Mouse (Mus musculus) left cerebral cortex, postnatal 4 days (tissue): ENCODE results near the gene Atp6v1g2. TPM values are rescaled to one million over a fixed set of nuclear protein-coding genes. Genes with fewer than 3 reads are reported as not detected.

Source experiments
- DNase-seq: peaks from one replicate; pipeline ENCODE4 v3.0.0-alpha.2; 2022
- intact Hi-C: fragments of 180-260 bp; cut with DNase I; formaldehyde crosslinking; loops from one replicate; pipeline ENCODE4 v1.15.1; 2025
- total RNA-seq, 2 experiments: library from RNA; stranded (reverse); gene quantifications; 2 replicates each; pipeline ENCODE4 v1.2.3; 2021

Atp6v1g2 gene
- total RNA-seq: 100 to 1,000 TPM; 122 to 142 TPM

DNA sequence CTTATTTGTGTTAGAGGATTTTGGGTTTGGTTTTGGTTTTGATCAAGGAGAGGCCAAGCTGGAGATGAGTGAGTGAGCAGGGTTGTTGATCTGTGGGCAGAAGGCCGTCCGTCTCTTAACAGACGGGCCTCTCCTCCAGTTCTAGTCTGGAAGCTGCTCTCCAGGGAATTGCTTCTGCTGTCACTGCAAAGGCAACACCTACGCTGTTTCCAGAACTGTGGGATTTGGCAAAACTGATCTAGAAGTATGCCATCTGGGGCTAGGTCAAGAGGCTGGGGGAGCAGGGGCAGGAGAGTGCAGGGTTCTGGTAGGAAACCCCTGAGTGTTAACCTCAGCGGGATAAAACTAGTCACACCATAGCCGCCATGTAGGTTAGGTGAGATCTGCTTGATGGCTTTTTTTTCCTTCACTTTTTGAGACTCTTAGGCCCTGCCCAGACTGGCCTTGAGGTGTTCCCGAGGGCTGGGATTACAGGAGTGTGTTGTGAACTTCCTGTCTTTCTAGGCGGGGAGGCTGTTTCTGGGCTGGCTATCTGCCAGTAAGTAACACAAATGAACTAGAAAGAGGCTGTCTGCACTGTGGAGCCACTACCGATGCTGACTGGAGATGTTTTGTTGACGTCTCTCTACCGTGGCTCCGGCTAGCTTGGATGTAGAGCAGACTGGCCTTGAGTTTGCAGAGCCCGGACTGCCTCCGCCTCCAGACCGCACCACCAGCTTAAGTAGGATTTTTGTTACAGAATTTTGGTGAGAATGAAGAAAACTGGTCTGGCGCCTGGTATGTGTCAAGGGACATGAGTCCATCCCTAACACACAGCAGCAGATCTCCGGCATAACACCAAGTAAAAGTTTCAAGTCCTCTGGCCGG is at the start of gene Atp6v1g2:
TSS of gene Atp6v1g2 (plus strand) at position 547 of the 867 bp plus-strand sequence.
- no peak for DNase-seq
- intact Hi-C loops: loop anchor here (5.0 kb wide), 1 partner anchor 66 kb away; no protein-coding TSS in a partner anchor

DNA sequence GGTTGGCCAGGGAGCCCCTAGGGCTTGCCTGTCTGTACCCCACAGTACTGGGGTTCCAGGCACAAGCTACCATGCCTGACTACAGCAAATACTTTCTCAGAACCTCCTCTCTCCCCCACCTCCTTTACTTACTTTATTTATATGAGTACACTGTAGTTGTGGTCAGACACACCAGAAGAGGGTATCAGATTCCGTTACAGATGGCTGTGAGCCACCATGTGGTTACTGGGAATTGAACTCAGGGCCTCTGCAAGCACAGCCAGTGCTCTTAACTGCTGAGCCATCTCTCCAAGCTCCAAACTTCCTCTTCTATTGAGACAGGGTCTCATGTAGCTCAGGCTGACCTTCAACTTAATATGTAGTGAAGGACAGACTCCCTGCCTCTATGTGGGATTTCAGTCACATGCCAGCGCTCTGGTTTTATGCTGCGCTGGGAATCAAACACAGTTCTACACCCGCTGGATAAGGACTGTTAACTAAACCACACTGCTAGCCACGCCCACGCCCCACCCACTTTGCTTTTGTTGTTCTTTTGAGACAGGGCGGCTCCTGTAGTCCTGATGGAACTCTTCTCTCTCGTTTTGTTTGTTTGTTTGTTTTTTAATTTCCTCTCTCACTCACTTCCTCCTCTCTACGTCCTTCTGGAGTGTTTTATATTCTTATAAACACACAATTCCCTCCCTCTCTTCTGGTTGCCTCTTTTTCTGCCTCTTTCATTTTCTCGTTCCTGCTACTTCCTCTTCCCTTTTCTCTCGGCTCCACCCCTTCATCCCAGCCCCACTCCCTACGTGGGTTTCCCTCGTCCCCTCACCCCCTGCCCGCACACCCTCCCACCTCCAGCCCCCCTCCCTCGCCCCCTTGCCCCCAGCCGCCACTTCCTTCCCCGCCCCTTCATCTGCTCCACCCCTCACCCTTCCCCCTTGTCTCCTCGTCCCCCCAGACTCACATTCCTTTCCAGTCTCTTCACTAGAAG is 47.5 kb upstream of the Atp6v1g2 start:
- intact Hi-C loops: no loop called here
- DNase-seq: peak; percentile 46

DNA sequence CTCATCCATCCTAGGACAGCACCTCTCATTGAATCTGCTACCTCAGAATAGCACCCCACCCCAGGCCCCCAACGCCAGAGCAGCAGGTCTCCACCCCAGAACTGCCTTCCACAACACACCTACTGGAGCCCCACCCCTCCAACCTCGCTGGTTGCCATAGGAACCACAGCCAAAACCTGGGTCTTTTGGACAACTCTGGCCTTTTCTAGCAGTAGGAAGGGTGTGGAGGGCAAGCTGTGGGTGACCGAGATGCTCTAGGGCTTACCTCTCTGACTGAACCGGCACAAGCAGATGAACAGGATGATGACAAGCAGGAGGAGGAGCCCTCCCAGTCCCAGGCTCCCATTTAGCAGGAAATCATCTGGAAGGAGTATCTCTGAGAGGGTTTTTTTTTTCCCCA is 46.8 kb upstream of the Atp6v1g2 start:
- peak; percentile 14 for DNase-seq
- intact Hi-C loops: no loop called here

DNA sequence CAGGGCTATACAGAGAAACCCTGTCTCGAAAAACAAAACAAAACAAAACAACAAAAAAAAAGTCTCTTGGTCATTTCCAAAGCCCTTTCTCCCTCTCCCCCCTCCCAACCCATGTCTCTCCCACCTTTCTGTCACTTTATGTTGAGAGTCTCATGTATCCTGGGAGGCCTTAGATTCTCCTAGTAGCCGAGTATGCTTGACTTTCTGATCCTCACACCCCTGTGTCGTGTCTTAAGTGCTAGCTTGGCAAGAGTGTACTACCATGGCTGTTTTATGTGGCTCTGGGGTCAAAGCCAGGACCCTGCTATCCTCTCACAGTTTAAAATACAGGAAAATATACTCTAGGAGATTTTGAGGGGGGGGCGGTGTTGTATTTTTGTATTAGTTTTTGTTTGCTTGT is 46.1 kb upstream of the Atp6v1g2 start:
- intact Hi-C loops: no loop called here
- DNase-seq: no peak

DNA sequence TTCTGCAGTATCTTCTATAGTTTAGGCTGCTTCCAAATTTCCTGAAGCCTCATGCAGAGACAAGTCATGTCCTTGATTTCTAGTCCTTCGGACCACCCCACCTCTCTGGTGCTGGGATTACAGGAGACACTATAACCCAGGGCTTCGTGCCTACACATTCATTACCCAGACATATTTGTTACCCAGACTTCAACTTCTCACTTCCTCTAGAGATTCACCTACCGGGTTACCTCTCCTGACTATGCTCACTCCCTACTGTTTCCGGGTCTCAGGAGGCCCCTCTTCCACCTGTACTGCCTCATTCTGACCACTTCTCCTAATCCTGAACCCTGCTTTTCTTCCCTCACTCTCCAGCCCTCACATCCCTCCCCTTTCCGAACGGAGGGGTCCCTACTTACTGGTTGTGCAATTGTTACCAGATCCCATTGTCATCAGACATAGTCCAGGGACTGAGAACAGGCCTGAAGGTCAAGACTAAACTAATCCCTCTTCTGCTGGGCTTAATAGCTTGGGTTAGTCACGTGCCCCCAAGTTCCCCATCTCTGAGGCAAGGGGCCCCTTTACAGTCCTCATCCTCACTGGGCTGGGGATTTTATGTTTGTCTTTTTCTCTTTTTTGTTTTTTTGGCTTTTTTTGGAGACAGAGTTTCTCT is 45.4 kb upstream of the Atp6v1g2 start, which contains the start of gene Lst1:
TSS of gene Lst1 (minus strand) at position 481 of the 652 bp plus-strand sequence.
- DNase-seq: no peak

DNA sequence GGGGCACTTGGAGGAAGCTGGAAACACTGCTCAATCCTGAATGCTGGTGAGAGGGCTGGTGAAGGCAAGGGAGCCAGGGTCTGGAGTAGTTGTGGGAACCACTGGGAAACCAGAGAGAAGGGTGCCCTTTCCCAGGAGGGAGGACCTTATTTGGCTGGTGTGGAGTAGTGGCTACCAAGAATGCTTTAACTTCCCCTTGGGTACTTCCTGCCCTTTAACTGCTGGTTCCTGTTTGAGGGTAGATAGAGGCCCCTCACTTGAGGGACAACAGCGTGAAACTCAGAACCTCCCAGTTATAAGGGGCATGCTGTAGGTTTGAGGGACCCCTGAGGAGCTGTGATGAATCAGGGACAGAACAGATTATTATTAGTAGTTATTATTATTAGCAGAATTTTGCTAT is 44.3 kb upstream of the Atp6v1g2 start:
- DNase-seq: no peak
- intact Hi-C loops: no loop called here

More for the DNA sequence above, 45.4 kb upstream of the Atp6v1g2 start, which contains the start of gene Lst1:
- intact Hi-C loops: no loop called here

DNA sequence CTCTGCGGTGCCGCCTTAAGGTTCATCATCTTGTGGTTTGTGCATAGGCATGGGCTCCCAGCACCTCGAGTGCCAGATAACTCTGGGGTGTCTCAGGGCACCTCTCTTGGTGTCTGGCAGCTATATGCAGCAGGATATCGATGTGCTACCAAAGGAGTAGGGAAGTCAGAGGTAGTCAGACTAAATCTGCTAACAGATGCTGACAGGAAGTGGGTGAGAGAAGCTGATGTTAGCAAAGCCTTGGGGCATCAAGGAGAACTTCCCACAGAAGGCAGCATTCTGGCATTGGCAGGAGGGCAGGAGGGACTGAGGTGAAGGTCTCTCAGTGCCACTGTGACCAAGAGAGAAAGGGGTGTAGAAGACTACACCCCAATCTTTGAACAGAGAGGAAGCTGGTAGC is 43.4 kb upstream of the Atp6v1g2 start:
- intact Hi-C loops: no loop called here
- no peak for DNase-seq

DNA sequence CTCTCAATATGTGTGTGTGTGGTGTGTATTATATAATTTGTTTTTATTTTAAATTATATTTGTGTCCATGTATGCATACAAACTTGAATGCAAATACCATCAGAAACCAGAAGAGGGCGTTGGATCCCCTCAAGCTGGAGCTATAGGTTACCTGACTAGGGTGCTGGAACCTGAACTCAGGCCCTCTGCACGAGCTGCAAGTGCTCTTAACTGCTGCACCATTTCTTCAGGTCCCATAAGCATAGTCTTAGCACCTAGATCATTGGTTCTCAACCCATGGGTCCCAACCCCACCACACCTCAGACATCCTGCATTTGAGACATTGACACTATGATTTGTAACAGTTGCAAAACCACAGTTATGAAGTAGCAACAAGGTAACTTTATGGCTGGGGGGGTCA is 41.7 kb upstream of the Atp6v1g2 start:
- no peak for DNase-seq
- intact Hi-C loops: no loop called here

DNA sequence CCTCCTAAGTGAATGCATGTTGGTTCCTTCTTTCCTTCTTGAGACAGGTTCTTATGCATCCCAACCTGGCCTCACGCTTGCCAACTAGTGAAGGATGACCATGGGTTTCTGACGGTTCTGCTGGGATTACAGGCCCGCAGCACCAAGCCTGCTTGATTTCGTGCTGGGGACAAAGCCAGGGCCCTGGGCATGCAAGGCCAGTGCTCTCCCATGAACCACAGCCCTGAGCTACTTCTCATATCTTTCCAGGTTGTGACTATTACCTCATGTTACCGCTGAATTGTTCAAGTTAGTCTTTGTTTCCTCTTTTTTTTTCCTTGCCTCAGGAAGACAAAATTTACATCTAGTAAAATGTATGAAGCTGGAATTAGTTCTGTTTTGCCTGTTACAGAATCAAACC is 40.5 kb upstream of the Atp6v1g2 start:
- intact Hi-C loops: no loop called here
- DNase-seq: no peak

DNA sequence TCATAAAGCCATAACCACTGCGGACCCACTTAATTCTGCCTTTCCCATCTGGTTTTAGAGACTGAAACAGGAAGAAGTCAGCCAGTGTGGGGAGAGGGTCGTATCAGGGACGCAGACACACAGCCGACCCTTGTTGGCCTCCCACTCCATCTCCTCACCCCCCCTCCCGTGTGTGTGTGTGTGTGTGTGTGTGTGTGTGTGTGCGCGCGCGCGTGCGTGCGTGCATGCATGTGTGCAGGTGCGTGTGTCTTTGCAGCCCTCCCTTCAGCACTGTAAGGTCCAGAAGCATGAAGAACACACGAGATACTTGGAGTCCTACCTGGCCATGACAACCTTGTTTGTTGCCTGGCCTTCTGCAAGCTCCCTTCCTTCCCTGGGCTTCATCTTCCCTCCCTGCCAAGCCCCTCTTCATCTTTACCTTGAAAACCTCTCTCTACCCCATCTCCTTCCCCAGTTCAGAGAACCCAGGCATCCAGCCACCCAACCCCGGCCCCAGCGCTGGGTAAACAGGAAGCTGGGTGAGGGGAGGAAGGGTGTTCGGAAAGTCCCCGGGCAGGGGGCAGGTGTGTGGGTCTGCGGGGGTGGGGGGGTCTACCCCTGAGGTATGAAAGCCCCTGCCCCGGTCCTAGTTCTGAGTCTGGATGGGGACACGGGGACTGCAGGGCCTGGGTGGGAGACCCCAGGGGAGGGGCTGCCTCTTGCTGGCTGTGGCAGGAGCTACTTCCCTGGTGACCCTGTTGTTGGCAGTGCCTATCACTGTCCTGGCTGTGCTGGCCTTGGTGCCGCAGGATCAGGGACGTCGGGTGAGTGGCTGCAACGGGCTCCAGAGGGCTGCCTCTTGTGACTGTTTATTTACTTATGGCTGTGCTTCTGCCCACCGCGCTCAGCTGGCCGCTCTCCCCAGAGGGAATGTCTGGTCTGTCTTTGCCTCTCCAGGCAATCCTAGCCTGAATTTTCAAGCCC is 39.3 kb upstream of the Atp6v1g2 start, which contains the start of gene Ltb:
TSS of gene Ltb (plus strand) at position 559 of the 963 bp plus-strand sequence.
- intact Hi-C loops: loop anchor here (2.0 kb wide), 1 partner anchor 27 kb away; no protein-coding TSS in a partner anchor
- no peak for DNase-seq

DNA sequence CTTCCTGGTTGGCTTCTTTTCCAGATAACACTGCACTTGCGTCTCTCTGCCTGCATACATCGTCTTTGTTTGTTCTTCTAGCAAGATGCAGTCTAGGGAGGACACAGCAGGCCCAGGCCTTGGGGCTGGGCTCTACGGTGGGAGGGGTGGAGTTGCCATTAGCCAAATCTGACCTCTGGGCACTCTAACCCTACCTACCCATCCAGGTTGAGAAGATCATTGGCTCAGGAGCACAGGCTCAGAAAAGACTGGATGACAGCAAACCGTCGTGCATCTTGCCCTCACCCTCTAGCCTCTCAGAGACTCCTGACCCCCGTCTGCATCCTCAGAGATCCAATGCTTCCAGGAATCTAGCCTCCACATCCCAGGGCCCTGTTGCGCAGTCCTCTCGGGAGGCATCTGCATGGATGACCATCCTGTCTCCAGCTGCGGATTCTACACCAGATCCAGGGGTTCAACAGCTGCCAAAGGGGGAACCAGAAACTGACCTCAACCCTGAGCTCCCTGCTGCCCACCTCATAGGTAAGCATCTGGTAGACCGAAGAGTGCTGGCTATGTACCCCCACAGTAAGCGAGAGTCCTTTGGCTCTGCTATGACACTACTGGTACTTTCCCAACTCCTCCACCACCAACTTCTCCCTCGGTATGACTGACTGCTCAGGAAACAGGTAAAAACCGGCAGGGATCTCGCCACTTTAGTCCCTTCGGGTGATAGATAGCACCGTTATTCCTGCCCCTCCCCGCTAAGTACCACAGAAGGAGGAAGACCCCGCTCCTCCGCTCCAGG is 38.4 kb upstream of the Atp6v1g2 start:
- DNase-seq: no peak
- intact Hi-C loops: loop anchor here (2.0 kb wide), 1 partner anchor 28 kb away; no protein-coding TSS in a partner anchor

DNA sequence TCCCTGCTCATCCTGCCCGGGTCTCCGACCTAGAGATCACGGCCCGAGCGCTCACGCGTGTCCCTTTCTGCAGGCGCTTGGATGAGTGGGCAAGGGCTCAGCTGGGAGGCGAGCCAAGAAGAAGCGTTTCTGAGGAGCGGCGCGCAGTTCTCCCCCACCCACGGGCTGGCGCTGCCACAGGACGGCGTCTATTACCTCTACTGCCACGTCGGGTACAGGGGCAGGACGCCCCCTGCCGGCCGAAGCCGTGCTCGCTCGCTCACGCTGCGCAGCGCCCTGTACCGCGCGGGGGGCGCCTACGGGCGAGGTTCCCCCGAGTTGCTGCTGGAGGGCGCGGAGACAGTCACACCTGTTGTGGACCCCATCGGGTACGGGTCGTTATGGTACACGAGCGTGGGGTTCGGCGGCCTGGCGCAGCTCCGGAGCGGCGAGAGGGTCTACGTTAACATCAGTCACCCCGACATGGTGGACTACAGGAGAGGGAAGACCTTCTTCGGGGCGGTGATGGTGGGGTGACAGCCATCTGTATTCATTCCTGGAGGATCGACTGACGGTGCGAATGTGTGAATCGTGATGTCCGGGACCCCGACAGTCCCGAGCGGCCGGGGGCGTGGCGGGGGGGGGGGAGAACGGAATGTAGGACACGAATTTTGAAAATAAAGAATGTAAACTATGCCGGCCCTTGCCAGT is 37.7 kb upstream of the Atp6v1g2 start:
- peak; percentile 78 for DNase-seq
- intact Hi-C loops: loop anchor here (2.0 kb wide), 1 partner anchor 29 kb away; no protein-coding TSS in a partner anchor

DNA sequence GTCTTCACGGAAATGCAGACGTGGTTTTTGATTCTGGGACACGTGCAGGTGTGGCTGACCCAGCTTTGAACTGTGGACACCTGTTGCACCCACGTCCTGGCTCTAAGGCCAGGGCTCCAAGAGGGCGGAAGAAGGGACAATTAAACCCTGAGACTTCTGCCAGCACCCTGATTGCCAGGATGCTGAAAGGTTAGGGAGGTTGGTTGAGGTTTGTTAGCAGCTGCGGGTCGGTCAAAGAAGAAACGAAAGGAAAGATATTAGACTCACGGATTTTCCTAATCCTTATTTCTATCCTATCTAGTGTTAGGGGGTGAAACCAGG is 37.2 kb upstream of the Atp6v1g2 start:
- intact Hi-C loops: no loop called here
- DNase-seq: no peak

DNA sequence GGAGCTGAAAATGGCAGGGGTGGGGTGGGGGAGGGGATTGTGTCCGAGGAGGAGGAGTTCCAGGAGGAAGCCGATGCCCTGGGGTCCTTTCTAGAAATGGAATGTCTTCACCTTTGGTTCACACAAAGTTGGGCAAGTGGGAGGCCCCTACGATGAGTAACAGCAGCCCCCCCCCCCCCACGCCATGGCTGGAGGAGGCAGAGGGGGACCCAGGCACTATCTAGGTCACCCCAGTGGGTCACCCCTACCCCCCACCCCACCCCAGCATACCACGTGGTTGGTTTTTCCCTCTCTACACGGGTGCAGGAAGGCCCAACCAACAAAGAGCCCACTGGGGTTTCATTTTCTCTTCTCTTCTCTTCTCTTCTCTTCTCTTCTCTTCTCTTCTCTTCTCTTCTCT is 36.3 kb upstream of the Atp6v1g2 start:
- intact Hi-C loops: no loop called here

DNA sequence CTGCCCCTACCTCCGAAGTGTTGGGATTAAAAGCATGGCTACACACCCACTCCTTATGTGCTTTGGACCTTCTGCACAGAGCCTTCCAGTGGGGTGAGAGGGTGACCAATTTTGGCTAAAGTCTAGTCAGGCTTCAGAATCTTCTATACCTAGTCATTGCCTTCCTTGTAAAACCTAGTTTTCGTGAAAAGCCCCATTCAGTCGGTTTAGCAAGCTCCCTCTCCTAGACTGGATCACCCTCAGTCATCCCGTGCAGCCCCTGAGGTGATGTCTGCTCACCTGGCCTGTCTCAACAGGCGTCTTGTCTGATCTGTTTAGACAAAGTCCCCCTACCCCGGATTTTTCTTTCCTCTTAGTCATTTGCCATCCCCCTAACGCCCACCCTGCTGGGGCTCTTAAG is 35.4 kb upstream of the Atp6v1g2 start:
- no peak for DNase-seq
- intact Hi-C loops: no loop called here

More for the DNA sequence above, 36.3 kb upstream of the Atp6v1g2 start:
- DNase-seq: no peak

DNA sequence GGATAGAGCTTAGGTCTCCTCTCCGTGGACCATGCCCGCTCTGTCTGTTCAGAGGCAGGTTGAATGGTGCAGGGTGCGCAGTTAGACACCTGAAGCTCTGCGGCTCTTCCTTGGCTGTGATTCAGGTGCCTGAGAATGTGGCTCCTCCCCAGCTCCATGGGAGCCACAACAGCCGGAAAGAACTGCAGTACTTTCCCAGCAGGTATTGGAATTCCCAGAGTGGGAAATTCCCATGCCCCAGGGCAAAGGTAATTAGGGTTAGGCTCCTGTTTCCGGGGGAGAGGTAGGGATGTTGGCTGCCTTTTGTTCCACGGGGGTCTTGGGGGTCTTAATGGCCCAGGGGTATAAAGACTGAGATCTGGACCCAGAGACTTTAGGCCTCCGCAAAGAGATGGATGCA is 34.5 kb upstream of the Atp6v1g2 start:
- intact Hi-C loops: no loop called here

DNA sequence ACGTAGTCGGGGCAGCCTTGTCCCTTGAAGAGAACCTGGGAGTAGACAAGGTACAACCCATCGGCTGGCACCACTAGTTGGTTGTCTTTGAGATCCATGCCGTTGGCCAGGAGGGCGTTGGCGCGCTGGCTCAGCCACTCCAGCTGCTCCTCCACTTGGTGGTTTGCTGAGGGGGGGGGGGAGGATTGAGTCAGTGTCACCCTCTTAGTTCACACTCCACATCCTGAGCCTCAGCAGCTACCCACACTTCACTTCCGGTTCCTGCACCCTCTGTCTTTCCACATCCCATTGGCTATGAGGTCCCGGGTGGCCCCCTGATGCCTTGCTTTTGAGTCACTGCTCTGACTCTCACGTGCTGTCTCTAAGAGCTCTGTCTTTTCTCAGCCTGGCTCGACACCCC is 33.1 kb upstream of the Atp6v1g2 start:
- intact Hi-C loops: no loop called here
- DNase-seq: no peak

More for the DNA sequence above, 34.5 kb upstream of the Atp6v1g2 start:
- DNase-seq: no peak

DNA sequence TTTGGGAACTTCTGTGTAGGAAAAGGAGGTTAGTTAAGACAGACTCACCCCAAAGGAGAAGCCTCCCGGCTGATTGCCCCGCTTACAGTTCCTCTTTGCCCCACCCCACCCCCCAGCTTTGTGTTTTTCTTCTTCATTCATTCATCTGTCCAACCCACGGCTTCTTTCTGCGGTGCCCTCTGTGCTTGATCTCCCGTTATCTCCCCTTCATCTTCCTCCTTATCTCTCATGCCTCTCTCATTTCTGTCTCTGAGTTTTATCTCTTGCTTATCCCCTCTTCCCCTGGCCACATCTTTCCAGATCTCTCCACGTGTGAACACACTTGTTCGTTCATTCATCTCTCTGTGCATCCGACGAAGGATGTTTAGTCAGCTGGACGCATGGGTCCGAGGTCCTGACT is 32.3 kb upstream of the Atp6v1g2 start:
- intact Hi-C loops: no loop called here
- DNase-seq: no peak
